Mouse (Mus musculus) limb, embryonic 13.5 days (tissue): Measurements from ENCODE around the gene Itpk1. TPM values are rescaled to one million over a fixed set of nuclear protein-coding genes. Genes with fewer than 3 reads are reported as not detected.

Experiments used
- ATAC-seq: fragments of 200-750 bp; cut with Nextera tagmentation; 2 replicates; pipeline ENCODE4 v1.8.0; 2017; ENCODE audit warnings: low read depth, moderate number of reproducible peaks, moderate TSS enrichment; ENCODE audit not compliant: low FRiP score
- H3K27ac ChIP-seq: fragments of 300-500 bp; sonication (generic); 2 replicates; pipeline ENCODE4 v1.5.1; 2015; ENCODE audit warnings: inconsistent platforms, mild to moderate bottlenecking, moderate library complexity
- H3K27me3 ChIP-seq: fragments of 300-500 bp; sonication (generic); 2 replicates; pipeline ENCODE4 v1.6.1; 2015; ENCODE audit warnings: mild to moderate bottlenecking, inconsistent platforms
- H3K36me3 ChIP-seq: fragments of 300-500 bp; sonication (generic); 2 replicates; pipeline ENCODE4 v1.6.1; 2015; ENCODE audit warnings: inconsistent platforms, mild to moderate bottlenecking, moderate library complexity
- H3K4me1 ChIP-seq: fragments of 300-500 bp; sonication (generic); 2 replicates; pipeline ENCODE4 v1.6.1; 2015; ENCODE audit warnings: inconsistent platforms
- H3K4me2 ChIP-seq: fragments of 300-500 bp; sonication (generic); replicated peaks from 2 replicates; pipeline ENCODE4 v1.6.1; 2015; ENCODE audit warnings: inconsistent platforms, mild to moderate bottlenecking, moderate library complexity
- H3K4me3 ChIP-seq: fragments of 300-500 bp; sonication (generic); 2 replicates; pipeline ENCODE4 v1.5.1; 2015; ENCODE audit warnings: moderate library complexity, mild to moderate bottlenecking, inconsistent platforms
- H3K9ac ChIP-seq: fragments of 300-500 bp; sonication (generic); 2 replicates; pipeline ENCODE4 v1.6.1; 2015; ENCODE audit warnings: mild to moderate bottlenecking, inconsistent platforms
- H3K9me3 ChIP-seq: fragments of 300-500 bp; sonication (generic); 2 replicates; pipeline ENCODE4 v1.6.1; 2016; ENCODE audit warnings: inconsistent platforms
- WGBS: fragments of 180-500 bp; shearing (Covaris S2); methylation state at CpG from one replicate; pipeline ENCODE4 v1.1.7; 2015; 5-methylcytosine and 5-hydroxymethylcytosine counted together
- polyA plus RNA-seq: library from polyadenylated mRNA; unstranded; fragments of >200 nt; fragmentation: Nextera tagmentation; extraction: Ambion mirVana; gene quantifications from 2 replicates; pipeline ENCODE4 v1.2.1, GENCODE M21; 2015

The Itpk1 gene
- polyA plus RNA-seq, 1 experiment from 2014 or later, result 9.3 TPM

GRCm38 (mm10) chr12:102551186-102551585, 153.5 kb downstream of the Itpk1 start:
- no peak for ATAC-seq
- WGBS, result 85% methylated on average over 3 of the region's 3 CpGs
- H3K9me3 ChIP-seq, result no peaks in the 10 kb centered on the region
- peaks cover 8% of the 10 kb centered on the region for H3K4me1 ChIP-seq
- H3K9ac ChIP-seq, result no peak overlapping the region
- peaks cover 58% of the 10 kb centered on the region for H3K27me3 ChIP-seq
- H3K27ac ChIP-seq, result no peak overlapping the region
- no peak overlapping the region for H3K4me2 ChIP-seq
- H3K4me3 ChIP-seq, result no peak overlapping the region
- H3K36me3 ChIP-seq, result no peaks in the 10 kb centered on the region

- H3K27me3 ChIP-seq, result peaks cover 51% of the 10 kb centered on the region
- 2% methylated on average over 11 of the region's 11 CpGs for WGBS
- H3K9me3 ChIP-seq, result no peaks in the 10 kb centered on the region
- no peak overlapping the region for H3K27ac ChIP-seq
- H3K9ac ChIP-seq, result no peak overlapping the region
- H3K4me3 ChIP-seq, result no peak overlapping the region
- ATAC-seq, result peak; percentile 82
- H3K4me1 ChIP-seq, result peaks cover 8% of the 10 kb centered on the region
- no peak overlapping the region for H3K4me2 ChIP-seq
- no peaks in the 10 kb centered on the region for H3K36me3 ChIP-seq
Measured at GRCm38 (mm10) chr12:102550529-102550928, 154.2 kb downstream of the Itpk1 start.

- H3K4me2 ChIP-seq, result no peak overlapping the region
- 67% methylated on average over 6 of the region's 6 CpGs for WGBS
- no peak overlapping the region for H3K4me3 ChIP-seq
- no peak for ATAC-seq
- H3K4me1 ChIP-seq, result no peaks in the 10 kb centered on the region
- H3K27me3 ChIP-seq, result 0 out of 2 replicates have a peak, but pooled peaks cover 2% of the 10 kb centered on the region
- H3K36me3 ChIP-seq, result no peaks in the 10 kb centered on the region
- no peaks in the 10 kb centered on the region for H3K9me3 ChIP-seq
- H3K27ac ChIP-seq, result no peak overlapping the region
- H3K9ac ChIP-seq, result no peak overlapping the region
Measured at GRCm38 (mm10) chr12:102545122-102545521, 159.6 kb downstream of the Itpk1 start.

GRCm38 (mm10) chr12:102541168-102541567, 163.6 kb downstream of the Itpk1 start:
- Histone ChIP-seq H3K9ac (no peak overlapping the region), H3K4me2 (no peak overlapping the region), H3K4me1 (no peaks in the 10 kb centered on the region), H3K4me3 (no peak overlapping the region), H3K9me3 (no peaks in the 10 kb centered on the region), H3K27me3 (peaks cover 4% of the 10 kb centered on the region; the same call in 1 of the 2 replicates), H3K27ac (no peak overlapping the region), H3K36me3 (no peaks in the 10 kb centered on the region)
- 95% methylated on average over 7 of the region's 7 CpGs for WGBS
- ATAC-seq, result no peak

- no peak overlapping the region for H3K9ac ChIP-seq
- 53% methylated on average over 8 of the region's 8 CpGs for WGBS
- peaks cover 4% of the 10 kb centered on the region; the same call in 1 of the 2 replicates for H3K27me3 ChIP-seq
- no peaks in the 10 kb centered on the region for H3K9me3 ChIP-seq
- no peak overlapping the region for H3K27ac ChIP-seq
- no peak for ATAC-seq
- H3K4me1 ChIP-seq, result no peaks in the 10 kb centered on the region
- H3K4me2 ChIP-seq, result no peak overlapping the region
- no peak overlapping the region for H3K4me3 ChIP-seq
- no peaks in the 10 kb centered on the region for H3K36me3 ChIP-seq
Measured at GRCm38 (mm10) chr12:102540278-102540677, 164.5 kb downstream of the Itpk1 start.

- ATAC-seq, result no peak
- Histone ChIP-seq H3K36me3 (no peaks in the 10 kb centered on the region), H3K4me1 (no peaks in the 10 kb centered on the region), H3K4me2 (no peak overlapping the region), H3K27me3 (peaks cover 25% of the 10 kb centered on the region), H3K9me3 (peaks cover 5% of the 10 kb centered on the region; the same call in 1 of the 2 replicates), H3K4me3 (no peak overlapping the region), H3K9ac (no peak overlapping the region), H3K27ac (no peak overlapping the region)
- 35% methylated on average over 1 of the region's 1 CpGs for WGBS
Measured at GRCm38 (mm10) chr12:102535796-102536195, 168.9 kb downstream of the Itpk1 start.

GRCm38 (mm10) chr12:102527989-102528388, 176.7 kb downstream of the Itpk1 start:
- Histone ChIP-seq H3K4me1 (0 out of 2 replicates have a peak, but pooled peaks cover 2% of the 10 kb centered on the region), H3K27ac (no peak overlapping the region), H3K36me3 (no peaks in the 10 kb centered on the region), H3K4me3 (no peak overlapping the region), H3K4me2 (no peak overlapping the region), H3K27me3 (peaks cover 45% of the 10 kb centered on the region), H3K9ac (no peak overlapping the region), H3K9me3 (no peaks in the 10 kb centered on the region; the same call in 1 of the 2 replicates)
- 68% methylated on average over 5 of the region's 5 CpGs for WGBS
- no peak for ATAC-seq

GRCm38 (mm10) chr12:102524760-102525159, 180.0 kb downstream of the Itpk1 start:
- ATAC-seq, result no peak
- WGBS, result 20% methylated on average over 6 of the region's 6 CpGs
- H3K9me3 ChIP-seq, result no peaks in the 10 kb centered on the region; the same call in 1 of the 2 replicates
- H3K27ac ChIP-seq, result no peak overlapping the region
- H3K27me3 ChIP-seq, result peaks cover 45% of the 10 kb centered on the region
- H3K4me2 ChIP-seq, result no peak overlapping the region
- no peak overlapping the region for H3K9ac ChIP-seq
- H3K4me3 ChIP-seq, result no peak overlapping the region
- H3K4me1 ChIP-seq, result peaks cover 2% of the 10 kb centered on the region; the same call in 1 of the 2 replicates
- H3K36me3 ChIP-seq, result no peaks in the 10 kb centered on the region

GRCm38 (mm10) chr12:102524216-102524615, 180.5 kb downstream of the Itpk1 start:
- Histone ChIP-seq H3K4me1 (peaks cover 2% of the 10 kb centered on the region; the same call in 1 of the 2 replicates), H3K27ac (no peak overlapping the region), H3K27me3 (peaks cover 42% of the 10 kb centered on the region), H3K36me3 (no peaks in the 10 kb centered on the region), H3K9ac (no peak overlapping the region), H3K4me2 (no peak overlapping the region), H3K9me3 (no peaks in the 10 kb centered on the region; the same call in 1 of the 2 replicates), H3K4me3 (no peak overlapping the region)
- WGBS, result 62% methylated on average over 3 of the region's 3 CpGs
- no peak for ATAC-seq

- H3K4me2 ChIP-seq, result no peak overlapping the region
- H3K27me3 ChIP-seq, result peaks cover 29% of the 10 kb centered on the region
- H3K27ac ChIP-seq, result no peak overlapping the region
- H3K9ac ChIP-seq, result no peak overlapping the region
- H3K9me3 ChIP-seq, result no peaks in the 10 kb centered on the region
- no peaks in the 10 kb centered on the region; the same call in 1 of the 2 replicates for H3K4me1 ChIP-seq
- no peak for ATAC-seq
- no peak overlapping the region for H3K4me3 ChIP-seq
- 35% methylated on average over 13 of the region's 13 CpGs for WGBS
- H3K36me3 ChIP-seq, result no peaks in the 10 kb centered on the region
Measured at GRCm38 (mm10) chr12:102521777-102522319, 182.9 kb downstream of the Itpk1 start.

GRCm38 (mm10) chr12:102519929-102520720, 184.6 kb downstream of the Itpk1 start:
- H3K9ac ChIP-seq, result no peak overlapping the region
- no peak overlapping the region for H3K4me3 ChIP-seq
- ATAC-seq, result no peak
- no peak overlapping the region for H3K27ac ChIP-seq
- H3K36me3 ChIP-seq, result no peaks in the 10 kb centered on the region
- no peak overlapping the region for H3K4me2 ChIP-seq
- 85% methylated on average over 12 of the region's 12 CpGs for WGBS
- no peaks in the 10 kb centered on the region; the same call in 1 of the 2 replicates for H3K4me1 ChIP-seq
- peaks cover 17% of the 10 kb centered on the region for H3K27me3 ChIP-seq
- H3K9me3 ChIP-seq, result no peaks in the 10 kb centered on the region
